Mouse (Mus musculus) urinary bladder, postnatal 25 days (tissue): ENCODE measurements around the gene Tent5a.

Source experiments
- DNase-seq: peaks from one replicate; pipeline ENCODE4 v3.0.0; 2022; ENCODE audit warnings: low spot score

Gene Tent5a

GRCm38 (mm10) chr9:85312473-85312872, 14.7 kb downstream of the Tent5a start, which contains the start of gene Gm11114:
Gene Gm11114, plus strand, starts transcription at chr9:85312773.
- DNase-seq: no peak

GRCm38 (mm10) chr9:85303378-85303777, 23.8 kb downstream of the Tent5a start:
- no peak for DNase-seq

- no peak for DNase-seq
These were observed 24.3 kb downstream of the Tent5a start for GRCm38 (mm10) chr9:85302849-85303248.

- no peak for DNase-seq
These were observed 53.0 kb downstream of the Tent5a start for GRCm38 (mm10) chr9:85274114-85274513.
